Mouse (Mus musculus) MEL (cell line): ENCODE data around the gene Spata17. TPM values are rescaled to one million over a fixed set of nuclear protein-coding genes. Genes with fewer than 3 reads are reported as not detected.

Experiments
- DNase-seq: peaks from one replicate; pipeline ENCODE4 v3.0.0; 2011; ENCODE audit warnings: low read depth, low spot score
- H3K27ac ChIP-seq: 2 replicates; pipeline ENCODE4 v1.5.1; 2012; ENCODE audit warnings: low read depth, mild to moderate bottlenecking, control low read depth, low read length, moderate library complexity; ENCODE audit not compliant: control insufficient read depth
- H3K27me3 ChIP-seq, 2 experiments: fragments of 150-350 bp in 1 of 2; sonication (generic) in 1 of 2; 2 replicates each; pipeline ENCODE4 v1.6.1; 2012; ENCODE audit warnings: low read length in 2 of 2, mild to moderate bottlenecking in 2 of 2, improper control_type of control experiment in 1 of 2, moderate library complexity in 1 of 2; ENCODE audit not compliant: insufficient read depth in 2 of 2, control insufficient read depth in 1 of 2
- H3K36me3 ChIP-seq, 2 experiments: 2 replicates each; pipeline ENCODE4 v1.6.1; 2012 to 2014; ENCODE audit warnings: low read length in 2 of 2, improper control_type of control experiment in 1 of 2, inconsistent platforms in 1 of 2, mild to moderate bottlenecking in 1 of 2; ENCODE audit not compliant: insufficient read depth in 2 of 2, control insufficient read depth in 1 of 2
- H3K4me1 ChIP-seq, 2 experiments: fragments of 150-350 bp in 1 of 2; sonication (generic) in 1 of 2; 2 replicates each; pipeline ENCODE4 v1.6.1; 2012; ENCODE audit warnings: low read length in 2 of 2, improper control_type of control experiment in 1 of 2, mild to moderate bottlenecking in 1 of 2; ENCODE audit not compliant: insufficient read depth in 2 of 2, control insufficient read depth in 1 of 2
- H3K4me3 ChIP-seq, 2 experiments: fragments of 150-350 bp in 1 of 2; sonication (generic) in 1 of 2; 2 replicates each; pipeline ENCODE4 v1.5.1; 2012; ENCODE audit warnings: low read depth in 2 of 2, low read length in 2 of 2, mild to moderate bottlenecking in 2 of 2, moderate library complexity in 2 of 2, control low read depth in 1 of 2, improper control_type of control experiment in 1 of 2; ENCODE audit not compliant: control insufficient read depth in 1 of 2, insufficient read depth in 1 of 2
- H3K79me2 ChIP-seq: 2 replicates; pipeline ENCODE4 v1.6.1; 2012; ENCODE audit warnings: mild to moderate bottlenecking, low read length, moderate library complexity; ENCODE audit not compliant: control insufficient read depth, poor library complexity, insufficient read depth
- H3K9ac ChIP-seq: 2 replicates; pipeline ENCODE4 v1.6.1; 2012; ENCODE audit warnings: low read depth, mild to moderate bottlenecking, control low read depth, low read length, moderate library complexity; ENCODE audit not compliant: control insufficient read depth, poor library complexity, severe bottlenecking
- H3K9me3 ChIP-seq: fragments of 150-350 bp; sonication (generic); replicated peaks from 2 replicates; pipeline ENCODE4 v1.6.1; 2012; ENCODE audit warnings: mild to moderate bottlenecking, low read length, improper control_type of control experiment, moderate library complexity; ENCODE audit not compliant: insufficient read depth
- CHD1 ChIP-seq: IDR thresholded peaks from 2 replicates; pipeline ENCODE4 v1.6.1; 2012; ENCODE audit warnings: low read depth, mild to moderate bottlenecking, inconsistent platforms, low read length, improper control_type of control experiment
- CHD2 ChIP-seq: IDR thresholded peaks from 2 replicates; pipeline ENCODE4 v1.6.1; 2011; ENCODE audit warnings: low read length, improper control_type of control experiment
- CTCF ChIP-seq, 3 experiments: IDR thresholded peaks in 2 of 3; conservative IDR thresholded peaks in 1 of 3; 2 replicates each; pipeline ENCODE4 v1.5.1; 2011 to 2012; ENCODE audit warnings: low read length in 3 of 3, low read depth in 2 of 3, mild to moderate bottlenecking in 2 of 3, improper control_type of control experiment in 1 of 3, inconsistent platforms in 1 of 3, mixed read lengths in 1 of 3, moderate library complexity in 1 of 3; ENCODE audit not compliant: control insufficient read depth in 1 of 3, insufficient read depth in 1 of 3, poor library complexity in 1 of 3, severe bottlenecking in 1 of 3
- E2F4 ChIP-seq: IDR thresholded peaks from 2 replicates; pipeline ENCODE4 v1.6.1; 2011; ENCODE audit warnings: low read depth, low read length, improper control_type of control experiment, borderline replicate concordance
- ELF1 ChIP-seq: IDR thresholded peaks from 2 replicates; pipeline ENCODE4 v1.6.1; 2014; ENCODE audit warnings: low read depth, mild to moderate bottlenecking, inconsistent platforms, low read length, improper control_type of control experiment, moderate library complexity
- ETS1 ChIP-seq: IDR thresholded peaks from 2 replicates; pipeline ENCODE4 v1.6.1; 2012; ENCODE audit warnings: low read depth, mild to moderate bottlenecking, inconsistent platforms, low read length, improper control_type of control experiment, moderate library complexity
- JUND ChIP-seq: IDR thresholded peaks from 2 replicates; pipeline ENCODE4 v1.6.1; 2011; ENCODE audit warnings: low read depth, mild to moderate bottlenecking, improper control_type of control experiment, low read length
- MAX ChIP-seq: IDR thresholded peaks from 2 replicates; pipeline ENCODE4 v1.6.1; 2011; ENCODE audit warnings: low read length, improper control_type of control experiment
- MAZ ChIP-seq: IDR thresholded peaks from 2 replicates; pipeline ENCODE4 v1.6.1; 2012; ENCODE audit warnings: low read depth, mild to moderate bottlenecking, inconsistent platforms, low read length, improper control_type of control experiment
- MYB ChIP-seq: IDR thresholded peaks from 2 replicates; pipeline ENCODE4 v1.6.1; 2011; ENCODE audit warnings: mild to moderate bottlenecking, low read depth, low read length, improper control_type of control experiment
- MYC ChIP-seq: IDR thresholded peaks from 2 replicates; pipeline ENCODE4 v1.6.1; 2011; ENCODE audit warnings: low read depth, mild to moderate bottlenecking, low read length, improper control_type of control experiment, moderate library complexity
- NRF1 ChIP-seq: IDR thresholded peaks from 2 replicates; pipeline ENCODE4 v1.6.1; 2014; ENCODE audit warnings: low read depth, mild to moderate bottlenecking, inconsistent platforms, low read length, improper control_type of control experiment, moderate library complexity; ENCODE audit not compliant: poor library complexity, insufficient read depth, severe bottlenecking
- POLR2AphosphoS5 ChIP-seq: IDR thresholded peaks from 2 replicates; pipeline ENCODE4 v1.6.1; 2012; ENCODE audit warnings: low read depth, borderline replicate concordance, mild to moderate bottlenecking, inconsistent platforms, low read length, moderate library complexity, mixed read lengths
- RCOR1 ChIP-seq: IDR thresholded peaks from 2 replicates; pipeline ENCODE4 v1.6.1; 2012; ENCODE audit warnings: low read depth, mild to moderate bottlenecking, inconsistent platforms, low read length, improper control_type of control experiment
- SMC3 ChIP-seq: IDR thresholded peaks from 2 replicates; pipeline ENCODE4 v1.6.1; 2011; ENCODE audit warnings: low read depth, low read length, improper control_type of control experiment
- TAL1 ChIP-seq: IDR thresholded peaks from 2 replicates; pipeline ENCODE4 v1.6.1; 2012; ENCODE audit warnings: mild to moderate bottlenecking, inconsistent platforms, low read length, moderate library complexity, mixed read lengths
- TCF12 ChIP-seq: IDR thresholded peaks from 2 replicates; pipeline ENCODE4 v1.6.1; 2014; ENCODE audit warnings: low read depth, mild to moderate bottlenecking, inconsistent platforms, low read length, improper control_type of control experiment, moderate library complexity
- UBTF ChIP-seq: IDR thresholded peaks from 2 replicates; pipeline ENCODE4 v1.6.1; 2012; ENCODE audit warnings: low read depth, mild to moderate bottlenecking, inconsistent platforms, low read length, improper control_type of control experiment, moderate library complexity, borderline replicate concordance; ENCODE audit not compliant: insufficient read depth
- USF2 ChIP-seq, 2 experiments: IDR thresholded peaks; 2 replicates each; pipeline ENCODE4 v1.6.1; 2011 to 2012; ENCODE audit warnings: improper control_type of control experiment in 2 of 2, low read length in 2 of 2, borderline replicate concordance in 1 of 2, inconsistent platforms in 1 of 2, low read depth in 1 of 2, mild to moderate bottlenecking in 1 of 2; ENCODE audit not compliant: insufficient read depth in 1 of 2
- ZC3H11A ChIP-seq: IDR thresholded peaks from 2 replicates; pipeline ENCODE4 v1.6.1; 2012; ENCODE audit warnings: low read depth, mild to moderate bottlenecking, inconsistent platforms, low read length, improper control_type of control experiment
- ZMIZ1 ChIP-seq: IDR thresholded peaks from 2 replicates; pipeline ENCODE4 v1.6.1; 2012; ENCODE audit warnings: low read depth, mild to moderate bottlenecking, inconsistent platforms, low read length, improper control_type of control experiment, moderate library complexity
- polyA plus RNA-seq, 2 experiments: library from polyadenylated mRNA; stranded (reverse) in 1 of 2; unstranded in 1 of 2; fragments of >175 nt in 1 of 2; fragments of >200 nt in 1 of 2; gene quantifications; 2 replicates each; pipeline versions ENCODE4 v1.2.1 to v1.2.4; 2012; ENCODE audit warnings: low replicate concordance in 2 of 2, low read depth in 1 of 2; ENCODE audit not compliant: insufficient read length in 2 of 2, insufficient read depth in 1 of 2, missing spikeins in 1 of 2
- total RNA-seq: library from RNA; depleted of rRNA; stranded (reverse); fragments of 300-350 nt; gene quantifications from 2 replicates; pipeline ENCODE4 v1.2.3, GENCODE M21; 2012

Gene Spata17
- total and polyA plus RNA-seq, 3 experiments = 0.13 TPM; not detected in 2

GRCm38 (mm10) chr1:187205506-187205905 is 9.8 kb downstream of the Spata17 start:
- Histone ChIP-seq H3K4me1 (no peaks in the 10 kb centered on the region), H3K4me3 (no peak overlapping the region), H3K36me3 (no peaks in the 10 kb centered on the region), H3K9ac (no peak overlapping the region), H3K79me2 (no peaks in the 10 kb centered on the region), H3K27ac (no peak overlapping the region), H3K9me3 (no peaks in the 10 kb centered on the region), H3K27me3 (no peaks in the 10 kb centered on the region; a peak in 1 of 4 replicates)
- DNase-seq = no peak
- no peak for TF ChIP-seq ZMIZ1
- no peak for TF ChIP-seq POLR2AphosphoS5
- TF ChIP-seq RCOR1 = no peak
- no peak for TF ChIP-seq MAX
- no peak for TF ChIP-seq JUND
- no peak for TF ChIP-seq E2F4
- TF ChIP-seq USF2 (IDR thresholded peaks at IDR 0.05; ENCODE audit: borderline replicate concordance in 1 of 2, insufficient read depth in 1 of 2, low read depth in 1 of 2, low read length in 2 of 2) = no peak
- no peak for TF ChIP-seq CHD1
- no peak for TF ChIP-seq MAZ
- TF ChIP-seq, all 39 proteins: peak for 0

DNA sequence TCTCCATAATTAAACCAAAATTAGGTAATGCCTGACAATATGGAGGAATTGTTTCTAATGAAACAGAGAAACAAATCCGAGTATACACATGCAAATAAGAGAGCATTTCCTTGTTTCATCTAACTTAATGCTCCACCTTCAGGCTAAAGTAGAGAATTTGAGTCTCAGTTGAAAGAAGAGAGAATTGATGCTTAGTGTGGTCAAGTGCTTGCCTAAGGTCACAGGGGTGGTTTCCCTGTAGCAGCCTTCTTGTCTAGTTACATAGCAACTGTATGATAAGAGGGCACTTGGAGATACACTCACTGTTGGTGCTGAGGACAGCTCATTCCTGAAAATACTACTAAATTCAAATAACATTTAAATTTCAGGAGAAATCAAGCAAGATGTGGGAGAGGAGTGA is 36.7 kb downstream of the Spata17 start:
- Histone ChIP-seq H3K9me3 (no peaks in the 10 kb centered on the region), H3K27ac (no peak overlapping the region), H3K4me3 (no peak overlapping the region), H3K9ac (no peak overlapping the region), H3K36me3 (no peaks in the 10 kb centered on the region), H3K79me2 (no peaks in the 10 kb centered on the region), H3K4me1 (no peaks in the 10 kb centered on the region), H3K27me3 (no peaks in the 10 kb centered on the region)
- no peak for DNase-seq
- TF ChIP-seq ZC3H11A (no peak), ZMIZ1 (no peak), USF2 (IDR thresholded peaks at IDR 0.05; ENCODE audit: borderline replicate concordance in 1 of 2, insufficient read depth in 1 of 2, low read depth in 1 of 2, low read length in 2 of 2) (no peak), TAL1 (no peak), ETS1 (no peak), UBTF (no peak), ELF1 (no peak), CTCF (IDR thresholded peaks at IDR 0.05 in 2 of 3, conservative IDR thresholded peaks at IDR 0.05 in 1 of 3; ENCODE audit: control insufficient read depth in 1 of 3, insufficient read depth in 1 of 3, low read depth in 2 of 3, low read length in 3 of 3, poor library complexity in 1 of 3, severe bottlenecking in 1 of 3) (no peak), SMC3 (no peak), NRF1 (no peak), TCF12 (no peak), MYB (no peak), CHD2 (no peak), JUND (no peak), RCOR1 (no peak), MYC (no peak)
